Mouse (Mus musculus): ENCODE results near the gene Ngp.
A peak's percentile ranks its signal among the peaks of the same experiment; 100 is the strongest.
"Not testable (repeated sequence)": the region's sequence is repeated elsewhere in the genome, so short reads cannot be mapped to it uniquely, and the experiment has no call there.

Ngp gene

GRCm38 (mm10) chr9:110419511-110420112 is at the start of gene Ngp:
Gene Ngp, plus strand, starts transcription at chr9:110419747.
- no peak for DNase-seq

DNA sequence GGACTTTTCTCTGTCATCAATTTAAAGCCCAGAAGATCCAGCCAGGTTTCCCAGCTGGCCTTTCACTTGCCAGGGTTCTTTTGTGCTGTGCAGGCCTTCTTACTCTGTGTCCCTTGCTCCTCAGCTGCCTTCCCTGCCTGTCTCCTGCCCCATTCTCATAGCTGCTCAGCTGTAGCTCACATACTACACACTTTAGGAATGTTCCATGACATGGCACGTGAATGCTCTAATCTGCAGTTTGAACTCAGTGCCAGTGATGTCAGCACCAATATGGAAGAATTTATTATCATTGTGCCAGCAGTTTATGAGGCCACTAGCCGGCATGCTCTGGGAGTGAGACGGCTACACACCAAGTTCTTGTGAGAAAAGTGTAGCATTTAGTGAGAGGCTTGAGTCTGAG is 49.7 kb upstream of the Ngp start:
- DNase-seq: no peak

DNA sequence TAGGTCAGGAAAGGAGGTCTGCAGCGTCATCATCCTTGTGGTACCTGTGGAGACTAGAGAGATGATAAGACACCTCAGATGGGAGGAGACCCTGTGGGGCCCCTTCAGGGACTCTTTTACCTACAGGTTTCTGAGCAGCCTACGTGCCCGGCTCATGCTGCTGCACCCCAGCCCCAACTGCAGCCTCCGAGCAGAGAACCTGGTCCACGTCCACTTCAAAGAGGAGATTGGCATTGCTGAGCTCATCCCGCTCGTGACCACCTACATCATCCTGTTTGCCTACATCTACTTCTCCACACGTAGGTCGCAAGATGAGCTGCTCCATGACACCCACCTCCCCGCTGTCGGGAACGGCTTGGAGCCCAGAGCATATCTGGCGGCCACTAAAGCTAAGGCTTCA is 45.7 kb upstream of the Ngp start:
- DNase-seq: no peak

GRCm38 (mm10) chr9:110375668-110376067 is 43.9 kb upstream of the Ngp start:
- DNase-seq: no peak

GRCm38 (mm10) chr9:110377655-110378054 is 41.9 kb upstream of the Ngp start:
- DNase-seq: not testable (repeated sequence)

DNA sequence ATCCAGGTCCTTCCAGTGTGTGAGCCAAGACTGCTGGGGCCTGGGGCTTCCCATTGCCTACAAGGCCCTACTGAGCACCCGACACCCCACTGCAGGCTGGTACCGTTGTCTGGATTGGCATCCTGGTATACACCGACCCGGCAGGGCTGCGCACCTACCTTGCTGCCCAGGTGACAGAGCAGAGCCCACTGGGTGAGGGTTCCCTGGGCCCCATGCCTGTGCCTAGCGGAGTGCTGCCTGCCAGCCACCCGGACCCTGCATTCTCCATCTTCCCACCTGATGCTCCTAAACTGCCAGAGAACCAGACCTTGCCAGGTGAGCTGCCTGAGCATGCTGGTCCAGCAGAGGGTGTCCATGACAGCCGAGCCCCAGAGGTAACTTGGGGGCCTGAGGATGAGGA is 40.2 kb upstream of the Ngp start:
- no peak for DNase-seq

- DNase-seq: no peak
Measured at GRCm38 (mm10) chr9:110380662-110381061, 38.9 kb upstream of the Ngp start.

DNA sequence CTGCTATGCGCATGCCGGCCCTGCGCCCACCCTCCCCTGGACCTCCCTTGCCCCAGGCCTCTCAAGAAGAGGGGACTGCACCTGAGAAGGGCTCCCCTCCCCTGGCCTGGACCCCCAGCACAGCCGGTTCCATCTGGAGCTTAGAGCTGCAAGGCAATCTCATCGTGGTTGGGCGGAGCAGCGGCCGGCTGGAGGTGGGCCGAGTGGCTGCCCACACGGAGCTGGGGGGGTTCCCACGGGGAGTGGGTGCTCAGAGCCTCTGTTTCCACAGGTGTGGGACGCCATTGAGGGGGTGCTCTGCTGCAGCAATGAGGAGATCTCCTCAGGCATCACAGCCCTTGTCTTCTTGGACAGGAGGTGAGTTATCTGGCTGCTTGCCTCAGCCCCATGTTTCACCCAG is 38.3 kb upstream of the Ngp start:
- no peak for DNase-seq

DNA sequence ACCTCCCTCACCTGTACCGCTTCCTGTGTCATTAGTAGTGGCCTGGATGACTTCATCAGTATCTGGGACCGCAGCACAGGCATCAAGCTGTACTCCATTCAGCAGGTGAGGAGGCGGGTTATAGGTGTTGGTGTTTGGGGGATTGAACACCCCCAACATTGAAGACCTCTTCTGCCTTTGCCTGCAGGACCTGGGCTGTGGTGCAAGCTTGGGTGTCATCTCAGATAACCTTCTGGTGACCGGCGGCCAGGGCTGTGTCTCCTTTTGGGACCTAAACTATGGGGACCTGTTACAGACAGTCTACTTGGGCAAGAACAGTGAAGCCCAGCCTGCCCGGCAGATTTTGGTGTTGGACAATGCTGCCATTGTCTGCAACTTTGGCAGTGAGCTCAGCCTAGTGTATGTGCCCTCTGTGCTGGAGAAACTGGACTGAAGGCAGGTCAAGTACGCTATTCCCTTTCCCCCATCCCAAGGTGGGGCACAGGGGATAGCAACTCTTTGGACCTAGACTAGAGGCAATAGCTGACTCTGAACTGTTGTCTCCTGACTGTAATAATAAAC is 35.1 kb upstream of the Ngp start:
- no peak for DNase-seq

- DNase-seq: no peak
Measured at GRCm38 (mm10) chr9:110388011-110388410, 31.5 kb upstream of the Ngp start.

DNA sequence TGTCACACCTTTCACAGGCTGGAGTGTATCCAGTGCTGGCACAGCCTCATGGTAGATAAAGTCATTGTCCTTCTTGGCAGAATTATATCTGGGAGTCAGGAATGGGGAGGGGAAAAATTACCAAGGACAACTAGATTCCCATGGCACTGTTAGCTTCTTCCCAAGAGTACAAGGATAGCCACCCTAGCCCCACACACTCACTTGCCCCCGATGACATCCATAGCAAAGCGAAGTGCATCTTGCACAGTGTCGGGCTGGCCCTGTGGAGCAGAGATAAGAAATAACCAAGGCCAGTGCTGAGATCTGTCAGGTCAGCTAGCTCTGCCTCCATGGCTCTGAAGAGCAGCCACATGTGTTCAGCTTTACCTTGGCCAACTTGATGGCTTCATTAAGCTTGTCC is 28.7 kb upstream of the Ngp start:
- no peak for DNase-seq

GRCm38 (mm10) chr9:110393295-110393694 is 26.3 kb upstream of the Ngp start:
- no peak for DNase-seq

DNA sequence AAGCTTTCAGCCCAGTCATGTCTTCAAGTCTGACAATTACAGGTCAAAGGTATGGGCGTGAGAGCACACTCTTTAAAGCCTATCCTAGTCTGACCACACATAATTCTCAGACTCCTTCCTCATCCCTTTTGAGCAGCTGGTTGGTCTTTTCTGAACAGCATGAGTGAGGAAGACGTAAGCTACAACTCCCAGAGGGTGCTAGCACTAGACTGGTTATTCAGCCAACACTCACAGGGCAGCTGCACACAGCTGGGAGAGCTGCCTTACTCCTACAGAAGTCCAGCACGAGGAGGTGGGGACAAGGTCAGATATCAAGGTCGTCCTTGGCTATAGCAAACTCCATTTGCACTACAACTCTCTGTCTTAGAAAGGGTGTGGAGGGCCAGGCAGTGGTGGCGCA is 18.9 kb upstream of the Ngp start:
- DNase-seq: no peak

- DNase-seq: no peak
Measured at GRCm38 (mm10) chr9:110402731-110403130, 16.8 kb upstream of the Ngp start.

DNA sequence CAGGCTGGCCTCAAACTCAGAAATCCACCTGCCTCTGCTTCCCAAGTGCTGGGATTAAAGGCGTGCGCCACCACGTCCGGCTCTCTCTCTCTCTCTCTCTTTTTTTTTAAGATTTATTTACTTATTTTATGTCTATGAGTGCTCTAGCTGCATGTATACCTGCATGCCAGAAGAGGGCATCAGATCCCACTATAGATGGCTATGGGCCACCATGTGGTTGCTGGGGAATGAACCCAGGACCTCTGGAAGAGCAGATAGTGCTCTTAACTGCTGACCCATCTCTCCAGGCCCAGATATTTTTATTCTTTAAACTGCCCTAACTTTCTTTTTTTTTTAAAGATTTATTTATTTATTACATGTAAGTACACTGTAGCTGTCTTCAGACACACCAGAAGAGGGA is 16.3 kb upstream of the Ngp start:
- DNase-seq: not testable (repeated sequence)

DNA sequence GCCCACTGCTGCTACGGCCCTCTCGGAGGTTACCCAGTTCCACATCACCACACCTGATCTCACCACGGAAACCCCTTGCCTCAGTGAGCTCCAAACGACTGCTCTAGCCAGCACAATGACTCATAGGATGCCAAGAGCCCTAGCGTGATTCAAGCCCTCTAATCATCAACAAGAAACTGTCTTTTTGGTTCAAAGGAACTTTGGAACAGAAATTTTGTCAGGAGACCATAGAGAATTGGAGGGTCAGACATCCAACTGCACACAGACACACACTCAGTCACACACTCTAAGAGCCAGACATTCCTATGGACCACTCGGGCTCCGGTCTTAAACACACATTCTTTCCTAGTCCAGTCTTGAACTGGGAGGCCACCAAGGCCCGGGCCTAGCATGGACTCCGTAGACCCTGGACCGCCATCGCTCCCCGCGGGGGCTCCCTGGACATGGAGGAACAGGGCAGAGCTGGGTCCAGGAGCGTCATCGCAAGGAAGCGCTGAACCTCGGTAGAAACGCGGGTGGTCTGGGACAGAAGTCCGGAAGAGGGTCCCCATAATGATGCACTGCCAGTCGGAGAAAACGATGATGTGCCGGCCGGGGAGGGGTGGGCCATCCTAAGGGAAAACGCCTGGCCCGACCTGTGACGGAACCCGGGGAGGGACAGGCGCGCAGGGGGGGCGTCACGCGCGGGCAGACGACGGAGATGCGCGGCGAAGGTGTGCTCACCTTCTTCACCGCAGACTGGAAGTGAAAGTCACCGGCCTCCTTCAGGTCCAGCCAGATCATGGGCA is 12.0 kb upstream of the Ngp start:
- DNase-seq: no peak

DNA sequence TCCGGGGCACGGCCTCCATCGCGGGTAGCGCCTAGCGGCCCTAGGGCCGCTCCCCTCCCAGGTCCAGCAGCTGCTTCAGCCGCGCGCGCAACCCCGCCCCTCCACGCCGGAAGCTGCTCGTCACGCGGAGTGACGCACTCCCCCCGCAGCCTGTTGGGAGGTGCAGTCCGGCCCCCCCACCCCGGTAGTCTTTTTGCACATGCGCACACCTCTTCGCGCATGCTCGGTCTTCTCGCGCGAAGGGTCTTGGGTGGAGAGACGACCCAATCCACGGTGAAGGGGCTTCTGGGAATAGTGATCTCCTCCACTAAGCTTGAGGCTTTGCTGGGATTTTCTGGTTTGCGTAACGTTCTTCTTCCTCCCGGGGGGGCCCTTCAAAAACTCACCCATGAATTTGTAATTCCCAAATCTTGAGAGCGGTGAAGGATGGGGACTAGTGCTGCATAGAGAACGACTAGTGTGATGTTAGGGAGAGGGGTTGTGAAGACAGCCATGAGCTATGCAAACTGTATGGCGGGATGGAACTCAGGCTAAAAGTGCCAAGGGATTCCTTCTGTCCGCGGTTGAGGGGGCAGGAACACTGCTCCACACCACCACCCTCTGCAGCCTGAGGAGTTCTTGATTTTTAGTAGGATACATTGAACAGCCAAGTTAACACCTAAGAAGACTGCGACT is 11.3 kb upstream of the Ngp start, which contains the start of gene Ptpn23:
TSS of gene Ptpn23 (minus strand) at position 115 of the 675 bp plus-strand sequence.
- peak; percentile 92 to 96 for DNase-seq

DNA sequence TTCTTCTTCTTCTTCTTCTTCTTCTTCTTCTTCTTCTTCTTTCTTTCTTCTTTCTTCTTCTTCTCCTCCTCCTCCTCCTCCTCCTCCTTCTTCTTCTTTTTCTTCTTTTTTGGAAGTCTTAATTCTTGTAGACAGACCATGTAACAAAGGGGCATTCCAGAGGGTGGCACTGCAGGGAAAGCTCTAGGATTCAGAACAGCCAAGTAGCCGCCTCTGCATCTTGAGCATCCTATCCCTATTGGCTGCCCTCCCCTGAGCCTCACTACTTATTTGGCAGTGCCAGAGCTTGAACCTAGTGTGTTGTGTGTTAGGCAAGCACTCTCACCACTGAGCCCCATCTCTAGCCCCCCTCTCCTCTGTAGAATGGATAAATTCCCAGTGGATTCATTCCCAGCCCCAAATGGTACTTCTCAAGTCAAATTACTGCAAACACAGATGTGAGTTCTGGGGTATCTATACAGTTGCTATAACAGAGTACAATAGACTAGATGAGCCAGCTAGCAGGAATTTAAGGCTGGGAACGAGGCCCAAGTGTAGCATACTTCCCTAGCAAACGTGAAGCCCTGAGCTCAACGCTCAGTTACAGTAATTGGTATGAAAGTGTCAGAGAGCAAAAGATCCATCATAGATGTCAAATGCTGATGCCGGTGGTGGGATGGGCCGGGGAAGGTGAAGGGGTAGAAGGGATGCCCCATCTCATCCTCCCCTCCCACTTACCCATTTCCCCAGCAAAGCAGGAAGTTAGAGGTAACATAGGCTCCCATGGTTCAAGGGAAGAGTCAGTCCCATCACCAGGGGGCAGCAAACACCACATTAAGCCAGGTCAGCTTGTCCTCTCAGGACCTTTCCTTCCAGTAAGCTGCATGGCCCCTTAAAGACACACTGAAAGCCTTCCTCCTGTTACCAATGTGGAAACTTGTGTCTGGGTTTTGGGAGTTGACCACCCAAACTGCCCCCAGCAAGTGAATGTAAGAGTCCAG is 8.3 kb upstream of the Ngp start:
- peak; percentile 72 to 76 for DNase-seq

DNA sequence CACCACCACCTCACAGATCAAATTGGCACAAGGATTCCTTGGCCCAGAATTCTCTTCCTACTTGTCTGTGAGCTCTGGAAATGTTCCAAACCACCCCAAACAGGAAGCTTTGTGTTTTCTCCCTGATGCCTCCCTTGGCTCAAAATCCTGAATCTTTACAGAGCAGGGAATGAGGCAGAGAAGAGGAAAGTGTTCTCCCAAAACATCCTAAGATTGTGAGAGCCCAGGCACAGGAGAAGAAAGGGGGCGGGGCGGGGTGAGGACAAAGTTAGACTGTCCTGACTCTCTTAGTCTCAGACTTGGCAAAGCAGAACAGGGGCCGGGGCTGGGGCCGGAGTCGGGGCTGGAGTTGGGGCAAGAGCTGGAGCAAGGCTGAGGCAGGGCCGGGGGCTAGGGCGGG is 6.6 kb upstream of the Ngp start:
- no peak for DNase-seq

DNA sequence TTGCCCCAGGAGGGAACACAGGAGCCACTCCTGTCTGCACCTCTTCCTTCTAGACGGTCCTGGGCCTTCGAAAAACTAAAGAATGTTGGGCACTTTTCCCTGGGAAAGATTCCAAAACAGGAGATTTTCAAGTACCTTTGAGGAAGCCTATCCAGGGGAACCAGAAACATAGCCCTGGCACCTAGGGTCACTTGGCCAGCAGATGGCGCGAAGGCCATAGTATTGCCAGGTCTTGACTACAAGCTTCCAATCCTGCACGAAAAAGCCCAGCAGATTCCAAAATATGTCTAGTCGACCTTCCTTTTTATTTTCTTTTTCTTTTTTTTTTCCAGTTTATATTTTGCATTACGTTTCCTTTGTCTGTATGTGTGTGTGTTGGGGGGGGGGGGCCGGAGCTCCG is 5.8 kb upstream of the Ngp start:
- peak; percentile 47 for DNase-seq

DNA sequence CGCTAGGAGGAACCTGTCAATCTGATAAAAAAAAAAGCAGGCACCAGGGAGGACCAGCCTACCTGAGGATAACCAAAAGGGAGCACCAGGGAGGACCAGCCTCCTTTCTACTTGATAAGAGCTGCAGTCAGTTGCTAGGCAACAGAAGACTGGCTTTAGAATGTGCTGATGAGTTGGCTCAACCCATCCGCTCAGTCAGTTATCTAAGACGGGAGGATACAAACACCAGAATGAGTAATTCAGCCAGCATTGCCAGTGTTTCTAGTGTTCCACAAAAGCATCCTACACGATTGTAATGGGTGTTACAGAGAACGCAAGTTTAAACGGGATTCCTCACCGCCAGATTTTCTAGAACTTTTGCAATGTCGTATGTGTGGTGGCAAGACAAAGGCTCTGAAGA is 11.7 kb downstream of the Ngp start:
- no peak for DNase-seq

DNA sequence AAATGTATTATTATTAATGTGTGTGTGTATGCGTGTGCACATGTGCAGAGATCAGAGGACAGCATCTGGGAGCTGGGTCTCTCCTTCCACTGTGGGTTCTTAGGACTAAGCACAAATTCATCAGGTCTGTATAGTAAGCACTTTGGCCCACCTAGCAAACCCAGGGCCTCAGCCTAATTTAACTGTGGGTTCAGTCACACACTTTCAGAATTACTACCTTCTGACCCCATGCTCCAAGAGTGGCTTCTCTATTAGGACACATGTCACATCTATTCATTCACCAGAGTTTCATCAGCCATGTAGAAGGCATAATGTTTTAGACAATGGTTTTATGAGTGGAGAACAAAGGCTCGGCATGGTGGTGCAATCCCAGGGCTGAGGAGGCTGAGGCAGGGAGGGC is 13.5 kb downstream of the Ngp start:
- no peak for DNase-seq
